Mouse (Mus musculus): ENCODE data around the gene Slc6a11.

DNA sequence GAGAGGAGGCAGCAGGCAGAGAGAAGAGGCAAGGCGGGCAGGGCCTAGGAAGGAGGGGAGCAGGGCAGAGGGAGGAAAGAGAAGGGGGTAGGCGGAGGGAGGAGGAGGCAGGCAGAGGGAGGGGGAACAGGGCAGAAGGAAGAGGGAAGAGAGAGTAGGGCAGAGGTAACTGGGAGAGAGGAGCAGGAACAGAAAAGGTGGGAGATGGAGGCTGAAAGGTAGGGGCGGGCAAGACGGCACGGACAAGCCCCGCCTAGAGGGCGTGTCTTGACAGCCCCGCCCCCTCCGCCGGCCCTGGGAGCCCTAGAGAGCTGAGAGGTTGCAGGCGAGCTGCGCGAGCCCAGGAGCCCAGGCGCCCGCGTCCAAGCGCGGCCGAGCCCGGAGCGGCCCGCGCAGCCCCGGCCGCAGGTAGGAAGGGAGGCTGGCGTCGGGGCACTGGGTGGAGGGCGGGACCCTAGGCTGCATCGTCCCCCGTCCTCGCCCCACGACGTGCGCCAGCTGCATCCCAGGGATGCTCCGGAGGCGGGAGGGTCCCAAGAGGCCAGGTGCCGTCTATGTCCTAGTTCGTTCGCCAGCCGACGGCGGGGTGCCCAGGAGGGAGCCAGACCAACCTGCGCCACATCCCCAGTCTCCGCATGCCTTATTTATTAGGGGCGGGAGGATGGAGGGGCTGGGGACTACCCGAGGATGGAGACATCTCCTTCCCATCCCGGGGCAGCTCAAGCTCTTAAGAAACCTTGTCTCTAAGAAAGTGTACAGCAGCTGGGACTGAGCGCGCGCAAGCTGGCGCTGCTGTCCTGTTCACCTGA, 151.6 kb downstream of the Slc6a11 start, which contains the start of gene Slc6a1:
- TF ChIP-seq CTCF (IDR thresholded peaks at IDR 0.05): no peak
- no peak for TF ChIP-seq POLR2A (IDR thresholded peaks at IDR 0.05; ENCODE audit: insufficient read depth, low read depth, low read length)
